Mouse (Mus musculus) spleen, adult 2 months (tissue): ENCODE data around the gene Foxo1.

Source experiments
- CTCF ChIP-seq: fragments of 200-500 bp; IDR thresholded peaks from 2 replicates; pipeline ENCODE4 v1.5.1; 2011; ENCODE audit warnings: mild to moderate bottlenecking, inconsistent platforms; ENCODE audit not compliant: insufficient read depth, insufficient read length, insufficient replicate concordance; ENCODE audit errors: extremely low read depth
- POLR2A ChIP-seq: fragments of 200-500 bp; IDR thresholded peaks from 2 replicates; pipeline ENCODE4 v1.6.1; 2011; ENCODE audit warnings: low read depth, low read length, inconsistent platforms

GRCm38 (mm10) chr3:52236488-52236887 is 31.6 kb upstream of the Foxo1 start:
- no peak for TF ChIP-seq CTCF
- no peak for TF ChIP-seq POLR2A
